Mouse (Mus musculus) lung, postnatal 0 days (tissue): ENCODE data around the gene Mmd.

Experiments used
- CTCF ChIP-seq: IDR thresholded peaks from 2 replicates; pipeline ENCODE4 v1.5.1; 2016; ENCODE audit warnings: antibody characterized with exemption, mild to moderate bottlenecking
- EP300 ChIP-seq: IDR thresholded peaks from 2 replicates; pipeline ENCODE4 v1.6.1; 2016; ENCODE audit warnings: antibody characterized with exemption, mild to moderate bottlenecking, control low read depth

- TF ChIP-seq EP300 = no peak
- TF ChIP-seq CTCF = no peak
These were observed 7.7 kb downstream of the Mmd start for GRCm38 (mm10) chr11:90256833-90257525.
